Mouse (Mus musculus) hindbrain, embryonic 16.5 days (tissue): ENCODE results near the gene Lmo2. TPM values are rescaled to one million over a fixed set of nuclear protein-coding genes. Genes with fewer than 3 reads are reported as not detected.

Experiments used
- ATAC-seq: fragments of 200-750 bp; cut with Nextera tagmentation; 2 replicates; pipeline ENCODE4 v1.8.0; 2017; ENCODE audit warnings: moderate TSS enrichment, moderate library complexity
- H3K27ac ChIP-seq: fragments of 300-500 bp; sonication (generic); 2 replicates; pipeline ENCODE4 v1.5.1; 2014; ENCODE audit warnings: low read depth, mild to moderate bottlenecking, control low read depth, low read length, moderate library complexity
- H3K27me3 ChIP-seq: fragments of 300-500 bp; sonication (generic); replicated peaks from 2 replicates; pipeline ENCODE4 v1.6.1; 2014; ENCODE audit warnings: low read length; ENCODE audit not compliant: control insufficient read depth, insufficient read depth
- H3K36me3 ChIP-seq: fragments of 300-500 bp; sonication (generic); 2 replicates; pipeline ENCODE4 v1.6.1; 2014; ENCODE audit warnings: mild to moderate bottlenecking, low read length, moderate library complexity, mixed read lengths; ENCODE audit not compliant: control insufficient read depth, insufficient read depth
- H3K4me1 ChIP-seq: fragments of 300-500 bp; sonication (generic); 2 replicates; pipeline ENCODE4 v1.6.1; 2014; ENCODE audit warnings: low read depth, low read length; ENCODE audit not compliant: control insufficient read depth, insufficient read depth
- H3K4me2 ChIP-seq: fragments of 300-500 bp; sonication (generic); 2 replicates; pipeline ENCODE4 v1.6.1; 2014; ENCODE audit warnings: mild to moderate bottlenecking, low read length, control low read depth, moderate library complexity
- H3K4me3 ChIP-seq: fragments of 300-500 bp; sonication (generic); 2 replicates; pipeline ENCODE4 v1.5.1; 2014; ENCODE audit warnings: mild to moderate bottlenecking, low read length, control low read depth, moderate library complexity
- H3K9ac ChIP-seq: fragments of 300-500 bp; sonication (generic); 2 replicates; pipeline ENCODE4 v1.6.1; 2014; ENCODE audit warnings: low read depth, mild to moderate bottlenecking, control low read depth, low read length, moderate library complexity
- H3K9me3 ChIP-seq: fragments of 300-500 bp; sonication (generic); 2 replicates; pipeline ENCODE4 v1.6.1; 2014; ENCODE audit warnings: mild to moderate bottlenecking, low read length, moderate library complexity; ENCODE audit not compliant: control insufficient read depth
- WGBS: fragments of 180-500 bp; shearing (Covaris S2); extraction: QIAGEN DNeasy Blood & Tissue Kit; methylation state at CpG from one replicate; pipeline ENCODE4 v1.1.7; 2014; 5-methylcytosine and 5-hydroxymethylcytosine counted together
- polyA plus RNA-seq: library from polyadenylated mRNA; unstranded; fragments of >200 nt; fragmentation: Nextera tagmentation; extraction: Ambion mirVana; gene quantifications from 2 replicates; pipeline ENCODE4 v1.2.1, GENCODE M21; 2015

The Lmo2 gene
- polyA plus RNA-seq: 30.9 TPM in 2 replicates

- Histone ChIP-seq H3K4me3 (no peak within 1 kb of the TSS), H3K27ac (no peak within 1 kb of the TSS), H3K9ac (no peak within 1 kb of the TSS), H3K4me1 (no peaks in the 10 kb centered on the region), H3K36me3 (no peaks in the 10 kb centered on the region), H3K4me2 (no peak within 1 kb of the TSS), H3K27me3 (no peaks in the 10 kb centered on the region), H3K9me3 (no peaks in the 10 kb centered on the region)
- no peak for ATAC-seq
- WGBS: 77% methylated on average over 10 of the region's 10 CpGs
Measured at GRCm38 (mm10) chr2:103957649-103958546, at the start of gene Lmo2. Gene Lmo2 (plus strand): TSS chr2:103957986.

- Histone ChIP-seq H3K4me2 (no peak overlapping the region), H3K9ac (no peak overlapping the region), H3K4me3 (no peak overlapping the region), H3K27ac (no peak overlapping the region), H3K27me3 (no peaks in the 10 kb centered on the region), H3K4me1 (peaks cover 7% of the 10 kb centered on the region), H3K9me3 (no peaks in the 10 kb centered on the region), H3K36me3 (no peaks in the 10 kb centered on the region)
- ATAC-seq: no peak
- 83% methylated on average over 5 of the region's 5 CpGs for WGBS
Measured at GRCm38 (mm10) chr2:103910601-103911000, 47.2 kb upstream of the Lmo2 start.

- H3K4me3 ChIP-seq: no peak overlapping the region
- no peaks in the 10 kb centered on the region for H3K36me3 ChIP-seq
- no peak overlapping the region for H3K27ac ChIP-seq
- H3K27me3 ChIP-seq: no peaks in the 10 kb centered on the region
- peaks cover 3% of the 10 kb centered on the region; the same call in 1 of the 2 replicates for H3K4me1 ChIP-seq
- no peaks in the 10 kb centered on the region for H3K9me3 ChIP-seq
- WGBS: 68% methylated on average over 16 of the region's 16 CpGs
- H3K9ac ChIP-seq: no peak overlapping the region
- no peak overlapping the region for H3K4me2 ChIP-seq
- ATAC-seq: peak; percentile 63
Measured at GRCm38 (mm10) chr2:103912481-103913251, 45.1 kb upstream of the Lmo2 start.

- WGBS: 75% methylated on average over 6 of the region's 6 CpGs
- H3K27me3 ChIP-seq: no peaks in the 10 kb centered on the region
- H3K4me3 ChIP-seq: no peak overlapping the region
- no peaks in the 10 kb centered on the region for H3K36me3 ChIP-seq
- H3K4me1 ChIP-seq: peaks cover 3% of the 10 kb centered on the region; the same call in 1 of the 2 replicates
- H3K9me3 ChIP-seq: no peaks in the 10 kb centered on the region
- no peak overlapping the region for H3K4me2 ChIP-seq
- no peak overlapping the region for H3K27ac ChIP-seq
- no peak; the same call in 1 of the 2 replicates for ATAC-seq
- no peak overlapping the region for H3K9ac ChIP-seq
Measured at GRCm38 (mm10) chr2:103913252-103913650, 44.5 kb upstream of the Lmo2 start.

GRCm38 (mm10) chr2:103916069-103916468, 41.7 kb upstream of the Lmo2 start:
- 88% methylated on average over 5 of the region's 5 CpGs for WGBS
- no peak for ATAC-seq
- Histone ChIP-seq H3K27me3 (no peaks in the 10 kb centered on the region), H3K9me3 (no peaks in the 10 kb centered on the region), H3K4me2 (no peak overlapping the region), H3K9ac (no peak overlapping the region), H3K27ac (no peak overlapping the region), H3K36me3 (no peaks in the 10 kb centered on the region), H3K4me3 (no peak overlapping the region), H3K4me1 (peaks cover 3% of the 10 kb centered on the region; the same call in 1 of the 2 replicates)

GRCm38 (mm10) chr2:103917375-103917774, 40.4 kb upstream of the Lmo2 start:
- no peak for ATAC-seq
- Histone ChIP-seq H3K9ac (no peak overlapping the region), H3K9me3 (no peaks in the 10 kb centered on the region), H3K27me3 (no peaks in the 10 kb centered on the region), H3K4me1 (peaks cover 3% of the 10 kb centered on the region; the same call in 1 of the 2 replicates), H3K36me3 (no peaks in the 10 kb centered on the region), H3K27ac (no peak overlapping the region), H3K4me2 (no peak overlapping the region), H3K4me3 (no peak overlapping the region)
- 71% methylated on average over 5 of the region's 5 CpGs for whole genome bisulfite sequencing

- no peak overlapping the region for H3K27ac ChIP-seq
- 84% methylated on average over 2 of the region's 2 CpGs for WGBS
- no peaks in the 10 kb centered on the region for H3K4me1 ChIP-seq
- no peaks in the 10 kb centered on the region for H3K9me3 ChIP-seq
- no peak for ATAC-seq
- H3K9ac ChIP-seq: no peak overlapping the region
- no peaks in the 10 kb centered on the region for H3K36me3 ChIP-seq
- H3K4me3 ChIP-seq: no peak overlapping the region
- no peaks in the 10 kb centered on the region for H3K27me3 ChIP-seq
- H3K4me2 ChIP-seq: no peak overlapping the region
Measured at GRCm38 (mm10) chr2:103918375-103918774, 39.4 kb upstream of the Lmo2 start.

- Histone ChIP-seq H3K4me2 (no peak overlapping the region), H3K27me3 (no peaks in the 10 kb centered on the region), H3K4me1 (no peaks in the 10 kb centered on the region), H3K9ac (no peak overlapping the region), H3K27ac (no peak overlapping the region), H3K4me3 (no peak overlapping the region), H3K9me3 (no peaks in the 10 kb centered on the region), H3K36me3 (no peaks in the 10 kb centered on the region)
- no peak for ATAC-seq
- WGBS: 73% methylated on average over 6 of the region's 6 CpGs
Measured at GRCm38 (mm10) chr2:103919488-103919887, 38.3 kb upstream of the Lmo2 start.

- Histone ChIP-seq H3K9me3 (no peaks in the 10 kb centered on the region), H3K27me3 (no peaks in the 10 kb centered on the region), H3K4me1 (peaks cover 3% of the 10 kb centered on the region), H3K36me3 (no peaks in the 10 kb centered on the region), H3K4me3 (no peak overlapping the region), H3K27ac (no peak overlapping the region), H3K9ac (no peak overlapping the region), H3K4me2 (no peak overlapping the region)
- ATAC-seq: no peak
- WGBS: 83% methylated on average over 4 of the region's 4 CpGs
Measured at GRCm38 (mm10) chr2:103926586-103927113, 31.1 kb upstream of the Lmo2 start.
